Mouse (Mus musculus) stomach, postnatal 0 days (tissue): ENCODE data around the gene Ap4s1.

Experiments
- CTCF ChIP-seq: IDR thresholded peaks from 2 replicates; pipeline ENCODE4 v1.5.1; 2016; ENCODE audit warnings: antibody characterized with exemption, low read depth, mild to moderate bottlenecking, moderate library complexity
- EP300 ChIP-seq: optimal IDR thresholded peaks from 2 replicates; pipeline ENCODE3; 2016; ENCODE audit warnings: antibody characterized with exemption

DNA sequence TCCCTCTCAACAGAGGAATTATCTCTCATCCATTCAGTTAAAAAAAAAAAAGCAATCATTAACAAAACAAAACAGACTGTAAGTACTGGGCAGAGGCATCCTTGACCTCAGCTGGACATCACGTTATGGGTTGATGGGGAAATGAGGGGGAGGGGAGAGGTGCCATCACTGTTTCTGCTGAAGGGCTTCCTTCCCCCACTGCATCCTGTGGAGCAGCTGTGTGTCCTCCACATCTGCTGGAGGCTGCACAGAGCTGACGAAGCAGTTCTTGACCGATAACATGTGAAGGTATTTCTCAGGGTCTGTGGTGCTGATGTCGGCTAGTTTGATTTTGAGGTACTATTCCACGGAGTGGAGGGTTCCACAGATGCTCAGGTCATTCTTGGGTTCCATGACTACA lies 19.3 kb downstream of the Ap4s1 start:
- TF ChIP-seq CTCF (no peak), EP300 (no peak)
